ENCODE assay signal across 8 mouse cellular contexts in genomic region chrX:103529185-103529584, GRCm38 (mm10).
DNase-seq lines count a peak whose midpoint lies in the region; ATAC-seq and TF ChIP-seq lines count a peak whose summit lies in the region.

No protein-coding gene starts in this region.

- peak; percentile 81 for ATAC-seq in hindbrain, postnatal 0 days
- ATAC-seq in megakaryocyte, adult 5-6 weeks (ENCODE audit: poor library complexity, severe bottlenecking) = peak; percentile 96

- under 1% methylated on average over 23 of the region's 23 CpGs for WGBS in hindbrain, postnatal 0 days

- no peaks in the 10 kb centered on the region for H3K4me1 ChIP-seq in hindbrain, postnatal 0 days (ENCODE audit: insufficient read depth, low read length)

- H3K27ac ChIP-seq in hindbrain, postnatal 0 days = peak overlapping the region; percentile 58

- no peaks in the 10 kb centered on the region for H3K27me3 ChIP-seq in hindbrain, postnatal 0 days (ENCODE audit: insufficient read depth, low read length)

- no peaks in the 10 kb centered on the region for H3K9me3 ChIP-seq in hindbrain, postnatal 0 days (ENCODE audit: low read length)

- no peaks in the 10 kb centered on the region for H3K36me3 ChIP-seq in hindbrain, postnatal 0 days (ENCODE audit: insufficient read depth, low read length)

- intact Hi-C loops in left cerebral cortex, postnatal 10 days (cut with DNase I) = no loop called here

- peak overlapping the region; percentile 18 for H3K4me3 ChIP-seq in hindbrain, postnatal 0 days (ENCODE audit: low read length)

- no peak for TF ChIP-seq CTCF in hindbrain, postnatal 0 days (IDR thresholded peaks at IDR 0.05; ENCODE audit: low read depth)

- DNase-seq in adrenal gland, postnatal 10 days = peak; percentile 79
- peak; percentile 87 for DNase-seq in embryo, embryonic 10.5 days (ENCODE audit: low spot score)
- DNase-seq in gastrocnemius, postnatal 10 days = peak; percentile 70
- peak; percentile 85 for DNase-seq in hindbrain, postnatal 0 days (ENCODE audit: low spot score)
- peak; percentile 71 to 86 for DNase-seq in left cerebral cortex, postnatal 10 days (ENCODE audit: extremely low spot score in 1 of 2, low spot score in 2 of 2)
- DNase-seq in right cerebral cortex, postnatal 14 days = peak; percentile 86
- DNase-seq in urinary bladder, postnatal 14 days (ENCODE audit: low spot score) = peak; percentile 70

- peak overlapping the region; percentile 46 for H3K4me2 ChIP-seq in hindbrain, postnatal 0 days (ENCODE audit: low read depth, low read length)

- H3K9ac ChIP-seq in hindbrain, postnatal 0 days (replicated peaks; ENCODE audit: low read length) = no peak overlapping the region

Comparison
In these comparisons a context has a peak if more than half of its experiments do, and no peak if none do; other contexts are left out.
1. Peak in every context shown above with its lines: DNase-seq, ATAC-seq, H3K4me3 ChIP-seq and H3K27ac ChIP-seq.